Mouse (Mus musculus) erythroblast, embryonic 14.5 days (primary cell): ENCODE results near the gene Ccl27a.
"Not testable (repeated sequence)": the region's sequence is repeated elsewhere in the genome, so short reads cannot be mapped to it uniquely, and the experiment has no call there.

ENCODE experiments used
- GATA1 ChIP-seq: IDR thresholded peaks from 2 replicates; pipeline ENCODE4 v1.6.1; 2012; ENCODE audit warnings: low read length, inconsistent platforms, mixed read lengths
- TAL1 ChIP-seq: IDR thresholded peaks from 3 replicates; pipeline ENCODE4 v1.6.1; 2012; ENCODE audit warnings: low read length, inconsistent platforms, mixed read lengths

- not testable (repeated sequence) for TF ChIP-seq GATA1, TAL1
Measured at GRCm38 (mm10) chr4:41767301-41767700, 6.7 kb downstream of the Ccl27a start.
